Mouse (Mus musculus) liver, embryonic 14.5 days (tissue): ENCODE measurements around the gene Ugt1a6b.

ENCODE experiments used
- CTCF ChIP-seq: IDR thresholded peaks from 2 replicates; pipeline ENCODE4 v1.5.1; 2016; ENCODE audit warnings: antibody characterized with exemption, low read depth, control low read depth
- EP300 ChIP-seq: IDR thresholded peaks from 2 replicates; pipeline ENCODE4 v1.6.1; 2016; ENCODE audit warnings: antibody characterized with exemption, low read depth

DNA sequence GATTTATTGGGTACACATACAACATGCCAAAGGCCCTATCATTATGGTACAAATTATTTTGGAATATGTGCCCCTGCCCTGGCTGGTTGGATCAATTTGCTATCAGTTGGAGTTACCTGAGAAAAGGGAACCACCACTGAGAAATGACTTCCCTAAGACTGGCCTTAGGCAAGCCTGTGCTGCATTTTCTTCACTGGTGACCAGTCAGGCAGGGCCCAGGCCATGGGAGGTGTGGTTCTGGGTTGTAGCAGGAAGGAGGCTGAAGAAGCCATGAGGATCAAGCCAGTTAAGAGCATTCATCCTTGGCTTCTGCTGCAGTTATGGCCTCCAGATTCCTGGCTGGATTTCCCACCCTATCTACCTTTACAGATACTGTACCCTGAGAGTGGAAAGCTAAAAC is 10.7 kb upstream of the Ugt1a6b start:
- no peak for TF ChIP-seq CTCF
- no peak for TF ChIP-seq EP300
